Mouse (Mus musculus) brain, embryonic 14.5 days (tissue): Measurements from ENCODE around the gene Gm38392.

Experiments used
- CTCF ChIP-seq: fragments of 200-500 bp; IDR thresholded peaks from 2 replicates; pipeline ENCODE4 v1.5.1; 2012; ENCODE audit warnings: inconsistent platforms, mild to moderate bottlenecking, moderate library complexity, borderline replicate concordance; ENCODE audit not compliant: insufficient read depth, insufficient read length; ENCODE audit errors: extremely low read depth
- POLR2A ChIP-seq: fragments of 200-500 bp; IDR thresholded peaks from 2 replicates; pipeline ENCODE4 v1.6.1; 2012; ENCODE audit warnings: mild to moderate bottlenecking, inconsistent platforms, borderline replicate concordance; ENCODE audit not compliant: poor library complexity, insufficient read depth, insufficient read length, severe bottlenecking; ENCODE audit errors: extremely low read depth

- TF ChIP-seq CTCF (peak; percentile 56; the same call in 1 of the 2 replicates), POLR2A (no peak)
Measured at GRCm38 (mm10) chr3:88237556-88238194, 49.3 kb downstream of the Gm38392 start.
